Comparison of ENCODE assay signal across 8 mouse cellular contexts in genomic region chr3:68582103-68582740, GRCm38 (mm10).
DNase-seq lines count a peak whose midpoint lies in the region; ATAC-seq lines count a peak whose summit lies in the region.

No protein-coding gene starts in this region.

- no peaks in the 10 kb centered on the region for H3K36me3 ChIP-seq in embryonic facial prominence, embryonic 12.5 days
- no peaks in the 10 kb centered on the region for H3K36me3 ChIP-seq in limb, embryonic 12.5 days
- no peaks in the 10 kb centered on the region for H3K36me3 ChIP-seq in stomach, embryonic 16.5 days (ENCODE audit: control insufficient read depth, insufficient read depth, low read length)

- no peaks in the 10 kb centered on the region for H3K27me3 ChIP-seq in embryonic facial prominence, embryonic 12.5 days
- no peaks in the 10 kb centered on the region for H3K27me3 ChIP-seq in limb, embryonic 12.5 days
- H3K27me3 ChIP-seq in stomach, embryonic 16.5 days (ENCODE audit: control insufficient read depth, insufficient read depth, low read length): no peaks in the 10 kb centered on the region

- ATAC-seq in embryonic facial prominence, embryonic 12.5 days (ENCODE audit: insufficient number of reproducible peaks, insufficient read depth, low FRiP score, low TSS enrichment): no peak
- peak; percentile 34; the same call in 1 of the 2 replicates for ATAC-seq in limb, embryonic 12.5 days (ENCODE audit: insufficient number of reproducible peaks, insufficient read depth, low FRiP score, low TSS enrichment, low read depth)
- no peak for ATAC-seq in stomach, embryonic 16.5 days (ENCODE audit: insufficient read depth, low FRiP score)
- ATAC-seq in megakaryocyte, adult 5-6 weeks (ENCODE audit: poor library complexity, severe bottlenecking): no peak

- peaks cover 34% of the 10 kb centered on the region for H3K4me1 ChIP-seq in embryonic facial prominence, embryonic 12.5 days
- peaks cover 53% of the 10 kb centered on the region for H3K4me1 ChIP-seq in limb, embryonic 12.5 days (replicated peaks)
- peaks cover 18% of the 10 kb centered on the region for H3K4me1 ChIP-seq in stomach, embryonic 16.5 days (ENCODE audit: control insufficient read depth, insufficient read depth, low read length)

- H3K4me3 ChIP-seq in embryonic facial prominence, embryonic 12.5 days: no peak overlapping the region
- no peak overlapping the region for H3K4me3 ChIP-seq in limb, embryonic 12.5 days (replicated peaks)
- H3K4me3 ChIP-seq in stomach, embryonic 16.5 days (replicated peaks; ENCODE audit: low read length): no peak overlapping the region

- H3K27ac ChIP-seq in embryonic facial prominence, embryonic 12.5 days: no peak overlapping the region
- H3K27ac ChIP-seq in limb, embryonic 12.5 days: peak overlapping the region; percentile 86
- H3K27ac ChIP-seq in stomach, embryonic 16.5 days (ENCODE audit: low read length): peak overlapping the region; percentile 48; the same call in 1 of the 2 replicates

- 56% methylated on average over 12 of the region's 12 CpGs for WGBS in embryonic facial prominence, embryonic 12.5 days
- 48% methylated on average over 12 of the region's 12 CpGs for WGBS in limb, embryonic 12.5 days
- 69% methylated on average over 12 of the region's 12 CpGs for WGBS in stomach, embryonic 16.5 days

- DNase-seq in embryo, embryonic 10 days (ENCODE audit: low spot score): peak; percentile 26
- DNase-seq in embryo, embryonic 10.5 days (ENCODE audit: low spot score): no peak
- DNase-seq in 416B (ENCODE audit: low read depth): peak; percentile 32
- no peak for DNase-seq in adrenal gland, postnatal 25 days

- no peak overlapping the region for H3K9ac ChIP-seq in embryonic facial prominence, embryonic 12.5 days
- 0 out of 2 replicates have a peak overlapping the region, but pooled peaks have one; percentile 18 for H3K9ac ChIP-seq in limb, embryonic 12.5 days (replicated peaks)
- H3K9ac ChIP-seq in stomach, embryonic 16.5 days (ENCODE audit: low read length): no peak overlapping the region

- no peaks in the 10 kb centered on the region for H3K9me3 ChIP-seq in embryonic facial prominence, embryonic 12.5 days
- H3K9me3 ChIP-seq in limb, embryonic 12.5 days: no peaks in the 10 kb centered on the region
- no peaks in the 10 kb centered on the region for H3K9me3 ChIP-seq in stomach, embryonic 16.5 days (replicated peaks; ENCODE audit: control insufficient read depth, low read length)

- H3K4me2 ChIP-seq in embryonic facial prominence, embryonic 12.5 days (replicated peaks): peak overlapping the region; percentile 37; the same call in 1 of the 2 replicates
- H3K4me2 ChIP-seq in limb, embryonic 12.5 days: peak overlapping the region; percentile 39; the same call in 1 of the 2 replicates
- H3K4me2 ChIP-seq in stomach, embryonic 16.5 days (ENCODE audit: low read depth, low read length): no peak overlapping the region

Comparison
In these comparisons a context has a peak if more than half of its experiments do, and no peak if none do; other contexts are left out.
1. DNase-seq: peak in embryo, embryonic 10 days (single experiment) and 416B (single experiment); none in embryo, embryonic 10.5 days (single experiment) and adrenal gland, postnatal 25 days (single experiment).